Mouse (Mus musculus) cerebellum, adult 2 months (tissue): ENCODE data around the gene Uqcr10.

Experiments used
- CTCF ChIP-seq: fragments of 200-500 bp; IDR thresholded peaks from 2 replicates; pipeline ENCODE4 v1.5.1; 2011; ENCODE audit warnings: low read depth, mild to moderate bottlenecking, control low read depth, low read length, moderate library complexity, borderline replicate concordance; ENCODE audit not compliant: insufficient read depth
- POLR2A ChIP-seq: fragments of 200-500 bp; IDR thresholded peaks from 2 replicates; pipeline ENCODE4 v1.6.1; 2011; ENCODE audit warnings: low read length, control low read depth, borderline replicate concordance; ENCODE audit not compliant: insufficient read depth

- no peak for TF ChIP-seq POLR2A
- no peak for TF ChIP-seq CTCF
These were observed 46.1 kb upstream of the Uqcr10 start for GRCm38 (mm10) chr11:4750263-4750662.
